Mouse (Mus musculus): ENCODE results near the gene Sfswap. TPM values are rescaled to one million over a fixed set of nuclear protein-coding genes. Genes with fewer than 3 reads are reported as not detected.

Gene Sfswap
- total and polyA plus RNA-seq, 3 experiments = 38.5 to 74.7 TPM; not detected in 1

GRCm38 (mm10) chr5:129521913-129522312 lies 20.9 kb downstream of the Sfswap start:
- Histone ChIP-seq H3K4me3 (ENCODE audit: control insufficient read depth in 1 of 2, insufficient read depth in 1 of 2, low read depth in 2 of 2, low read length in 2 of 2) (no peak overlapping the region), H3K9ac (ENCODE audit: control insufficient read depth, low read depth, low read length, poor library complexity, severe bottlenecking) (no peak overlapping the region), H3K4me1 (ENCODE audit: control insufficient read depth in 1 of 2, insufficient read depth in 2 of 2, low read length in 2 of 2) (peaks cover 0 to 13% of the 10 kb centered on the region in 2 experiments; a peak in 2 of 4 replicates), H3K36me3 (ENCODE audit: control insufficient read depth in 1 of 2, insufficient read depth in 2 of 2, low read length in 2 of 2) (peaks cover 16 to 19% of the 10 kb centered on the region in 2 experiments), H3K27me3 (ENCODE audit: control insufficient read depth in 1 of 2, insufficient read depth in 2 of 2, low read length in 2 of 2) (no peaks in the 10 kb centered on the region), H3K9me3 (replicated peaks; ENCODE audit: insufficient read depth, low read length) (no peaks in the 10 kb centered on the region), H3K79me2 (ENCODE audit: control insufficient read depth, insufficient read depth, low read length, poor library complexity) (peaks cover 4% of the 10 kb centered on the region; the same call in 1 of the 2 replicates), H3K27ac (ENCODE audit: control insufficient read depth, low read depth, low read length) (no peak overlapping the region)
- no peak for TF ChIP-seq ZC3H11A (IDR thresholded peaks at IDR 0.05; ENCODE audit: low read depth, low read length)
- TF ChIP-seq E2F4 (IDR thresholded peaks at IDR 0.05; ENCODE audit: borderline replicate concordance, low read depth, low read length) = no peak
- TF ChIP-seq TAL1 (IDR thresholded peaks at IDR 0.05; ENCODE audit: low read length) = no peak
- TF ChIP-seq UBTF (IDR thresholded peaks at IDR 0.05; ENCODE audit: borderline replicate concordance, insufficient read depth, low read depth, low read length) = no peak
- no peak for TF ChIP-seq USF2 (IDR thresholded peaks at IDR 0.05; ENCODE audit: borderline replicate concordance in 1 of 2, insufficient read depth in 1 of 2, low read depth in 1 of 2, low read length in 2 of 2)
- no peak for TF ChIP-seq GABPA (IDR thresholded peaks at IDR 0.05; ENCODE audit: low read depth, low read length)
- no peak for TF ChIP-seq CHD2 (IDR thresholded peaks at IDR 0.05; ENCODE audit: low read length)
- TF ChIP-seq TBP (IDR thresholded peaks at IDR 0.05; ENCODE audit: low read depth, low read length) = no peak
- no peak for TF ChIP-seq MAFK (IDR thresholded peaks at IDR 0.05; ENCODE audit: borderline replicate concordance, low read depth, low read length)
- TF ChIP-seq SMC3 (IDR thresholded peaks at IDR 0.05; ENCODE audit: low read depth, low read length) = no peak
- DNase-seq (ENCODE audit: low read depth, low spot score) = no peak

- Histone ChIP-seq H3K79me2 (ENCODE audit: control insufficient read depth, insufficient read depth, low read length, poor library complexity) (peaks cover 3% of the 10 kb centered on the region; the same call in 1 of the 2 replicates), H3K9ac (ENCODE audit: control insufficient read depth, low read depth, low read length, poor library complexity, severe bottlenecking) (no peak overlapping the region), H3K4me1 (ENCODE audit: control insufficient read depth in 1 of 2, insufficient read depth in 2 of 2, low read length in 2 of 2) (0 out of 4 replicates have a peak, but pooled peaks cover 0 to 3% of the 10 kb centered on the region in 2 experiments), H3K27me3 (ENCODE audit: control insufficient read depth in 1 of 2, insufficient read depth in 2 of 2, low read length in 2 of 2) (no peaks in the 10 kb centered on the region), H3K27ac (ENCODE audit: control insufficient read depth, low read depth, low read length) (no peak overlapping the region), H3K9me3 (replicated peaks; ENCODE audit: insufficient read depth, low read length) (no peaks in the 10 kb centered on the region), H3K4me3 (ENCODE audit: control insufficient read depth in 1 of 2, insufficient read depth in 1 of 2, low read depth in 2 of 2, low read length in 2 of 2) (no peak overlapping the region), H3K36me3 (ENCODE audit: control insufficient read depth in 1 of 2, insufficient read depth in 2 of 2, low read length in 2 of 2) (peaks cover 13 to 15% of the 10 kb centered on the region in 2 experiments)
- no peak for TF ChIP-seq MEF2A (IDR thresholded peaks at IDR 0.05; ENCODE audit: extremely low read depth, insufficient replicate concordance, low read depth, low read length, poor library complexity, severe bottlenecking)
- TF ChIP-seq ETS1 (IDR thresholded peaks at IDR 0.05; ENCODE audit: low read depth, low read length) = no peak
- no peak for TF ChIP-seq CTCF (IDR thresholded peaks at IDR 0.05 in 2 of 3, conservative IDR thresholded peaks at IDR 0.05 in 1 of 3; ENCODE audit: control insufficient read depth in 1 of 3, insufficient read depth in 1 of 3, low read depth in 2 of 3, low read length in 3 of 3, poor library complexity in 1 of 3, severe bottlenecking in 1 of 3)
- TF ChIP-seq RAD21 (IDR thresholded peaks at IDR 0.05; ENCODE audit: low read depth, low read length) = no peak
- no peak for TF ChIP-seq NELFE (IDR thresholded peaks at IDR 0.05; ENCODE audit: low read depth, low read length)
- TF ChIP-seq EP300 (IDR thresholded peaks at IDR 0.05; ENCODE audit: low read depth in 1 of 2, low read length in 2 of 2) = no peak
- TF ChIP-seq POLR2AphosphoS5 (IDR thresholded peaks at IDR 0.05; ENCODE audit: borderline replicate concordance, low read depth, low read length) = no peak
- TF ChIP-seq SMC3 (IDR thresholded peaks at IDR 0.05; ENCODE audit: low read depth, low read length) = no peak
- DNase-seq (ENCODE audit: low read depth, low spot score) = no peak
These were observed 22.1 kb downstream of the Sfswap start for GRCm38 (mm10) chr5:129523166-129523565.
